Mouse (Mus musculus) erythroblast, adult 5-6 weeks (primary cell): ENCODE measurements around the gene Gjc1. TPM values are rescaled to one million over a fixed set of nuclear protein-coding genes. Genes with fewer than 3 reads are reported as not detected.

ENCODE experiments used
- ATAC-seq: replicated peaks from 2 replicates; pipeline ENCODE4 v1.8.0; 2016; ENCODE audit warnings: moderate number of reproducible peaks, mild to moderate bottlenecking, moderate TSS enrichment, inconsistent platforms; ENCODE audit not compliant: poor library complexity, low FRiP score, severe bottlenecking
- total RNA-seq, 2 experiments: library from RNA; stranded (forward) in 1 of 2; stranded (reverse) in 1 of 2; fragments of 150-400 nt in 1 of 2; fragments of 200-764, 138-1000 nt in 1 of 2; gene quantifications; 2 replicates each; pipeline versions ENCODE4 v1.2.3 to v1.2.4; 2015 to 2017; ENCODE audit warnings: low replicate concordance in 2 of 2

Gene Gjc1
- total RNA-seq, 2 experiments from 2014 or later = 0.09 TPM; not detected in 1

GRCm38 (mm10) chr11:102773713-102774611 lies 45.5 kb downstream of the Gjc1 start:
- ATAC-seq = peak; percentile 66

DNA sequence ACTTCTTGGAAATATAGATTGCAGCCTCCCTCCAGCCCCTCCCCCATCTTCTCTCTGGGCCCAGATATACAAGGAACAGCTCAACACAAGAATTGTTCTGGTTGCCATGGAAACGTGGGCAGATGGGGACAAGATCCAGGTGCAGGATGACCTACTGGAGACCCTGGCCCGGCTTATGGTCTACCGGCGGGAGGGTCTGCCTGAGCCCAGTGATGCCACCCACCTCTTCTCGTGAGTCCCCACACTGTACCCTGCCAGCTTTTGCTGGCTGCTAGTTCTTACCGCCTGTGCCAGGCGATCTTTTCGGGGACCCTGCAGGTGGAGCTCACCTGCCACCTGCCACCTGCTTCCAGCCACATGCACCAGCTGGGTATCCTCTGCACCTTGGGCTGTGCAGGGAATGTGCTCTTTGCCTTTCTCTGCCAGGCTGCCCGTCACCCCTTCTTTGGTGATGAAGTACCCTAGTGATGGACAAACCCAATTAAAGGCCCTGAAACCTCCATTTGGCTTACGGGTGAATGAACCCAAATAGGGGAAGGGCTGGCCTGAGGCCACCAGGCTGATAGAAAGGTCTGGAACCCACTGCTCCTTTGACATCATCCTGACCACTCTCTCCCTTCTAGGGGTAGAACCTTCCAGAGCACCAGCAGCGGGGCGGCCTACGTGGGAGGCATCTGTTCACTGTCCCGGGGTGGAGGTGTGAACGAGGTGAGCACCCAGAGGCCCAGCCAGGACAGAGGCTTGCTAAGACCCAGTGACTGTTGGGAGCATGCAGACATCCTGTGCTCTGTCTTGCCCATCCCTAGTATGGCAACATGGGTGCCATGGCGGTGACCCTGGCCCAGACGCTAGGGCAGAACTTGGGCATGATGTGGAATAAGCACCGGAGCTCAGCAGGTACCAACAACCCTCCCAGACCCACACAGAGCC lies 46.5 kb downstream of the Gjc1 start:
- no peak for ATAC-seq

DNA sequence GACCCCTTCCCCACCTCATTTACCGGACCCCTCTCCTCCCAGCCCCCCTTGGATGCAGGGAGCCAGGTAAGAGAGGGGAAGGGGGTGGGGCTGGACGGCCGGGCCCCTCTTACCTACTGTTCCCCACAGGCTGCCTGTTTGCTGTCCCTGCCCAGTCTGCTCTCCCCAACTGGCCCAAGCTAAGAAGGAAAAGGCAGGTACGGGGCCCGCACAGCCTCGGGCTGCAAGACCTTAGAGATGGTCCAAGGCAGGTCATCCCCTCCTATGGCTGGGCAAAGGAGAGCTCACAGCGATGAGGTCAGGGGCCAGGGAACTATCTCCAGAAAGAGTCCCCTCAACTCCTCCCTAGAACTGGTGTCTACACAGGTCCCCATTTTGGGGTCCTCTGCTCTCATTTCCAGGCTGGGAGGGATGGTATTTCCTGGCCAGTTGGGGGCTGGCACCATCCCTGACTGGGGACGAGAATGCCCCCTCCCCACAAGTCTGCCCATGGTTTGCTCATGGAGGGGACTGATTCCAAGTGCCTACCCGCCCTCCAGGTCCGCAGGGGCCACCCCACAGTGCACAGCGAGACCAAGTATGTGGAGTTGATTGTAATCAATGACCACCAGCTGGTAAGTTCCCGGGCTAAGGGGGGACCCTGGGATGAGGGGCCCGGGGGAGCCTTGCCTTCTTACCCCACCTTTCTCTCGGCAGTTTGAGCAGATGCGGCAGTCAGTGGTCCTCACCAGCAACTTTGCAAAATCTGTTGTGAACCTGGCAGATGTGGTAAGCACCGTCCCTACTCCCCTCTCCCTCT lies 47.4 kb downstream of the Gjc1 start:
- ATAC-seq = no peak

GRCm38 (mm10) chr11:102770662-102771435 lies 48.7 kb downstream of the Gjc1 start:
- no peak for ATAC-seq

DNA sequence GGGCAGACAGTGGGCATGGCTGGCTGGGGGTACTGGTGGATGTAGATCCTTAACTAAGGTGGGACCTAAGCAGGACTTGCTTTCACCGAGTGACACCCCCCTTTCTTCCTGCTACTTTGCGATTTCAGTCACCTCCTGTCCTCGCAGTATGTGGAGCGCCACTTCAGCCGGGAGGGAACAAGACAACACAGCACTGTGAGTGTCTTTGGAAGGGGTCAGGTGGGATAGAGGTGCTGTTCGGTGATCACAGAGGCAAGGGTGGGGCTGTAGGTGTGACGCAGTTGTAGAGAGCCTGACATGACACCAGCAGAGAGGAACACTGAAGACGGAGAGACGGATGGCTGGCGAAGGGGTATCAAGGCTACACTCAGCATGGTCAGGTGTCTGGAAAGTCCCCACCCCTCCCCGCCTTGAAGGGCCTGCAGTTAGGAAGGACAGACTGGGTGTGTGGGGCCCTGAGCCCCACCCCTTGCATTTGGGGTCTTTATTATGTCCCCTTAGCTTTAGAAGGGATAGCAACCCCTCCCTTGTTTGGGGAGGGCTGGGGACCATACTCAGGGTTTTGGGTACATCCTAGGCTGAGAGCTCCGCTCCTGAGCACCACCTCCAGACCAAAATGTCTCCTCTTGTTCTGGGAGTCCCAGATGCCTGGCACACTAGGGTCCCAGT lies 49.4 kb downstream of the Gjc1 start:
- ATAC-seq = no peak

- no peak for ATAC-seq
Measured at GRCm38 (mm10) chr11:102769141-102769540, 50.4 kb downstream of the Gjc1 start.

GRCm38 (mm10) chr11:102767055-102767670 lies 52.3 kb downstream of the Gjc1 start:
- ATAC-seq = no peak; the same call in 1 of the 2 replicates

GRCm38 (mm10) chr11:102765416-102765815 lies 54.1 kb downstream of the Gjc1 start:
- no peak for ATAC-seq

DNA sequence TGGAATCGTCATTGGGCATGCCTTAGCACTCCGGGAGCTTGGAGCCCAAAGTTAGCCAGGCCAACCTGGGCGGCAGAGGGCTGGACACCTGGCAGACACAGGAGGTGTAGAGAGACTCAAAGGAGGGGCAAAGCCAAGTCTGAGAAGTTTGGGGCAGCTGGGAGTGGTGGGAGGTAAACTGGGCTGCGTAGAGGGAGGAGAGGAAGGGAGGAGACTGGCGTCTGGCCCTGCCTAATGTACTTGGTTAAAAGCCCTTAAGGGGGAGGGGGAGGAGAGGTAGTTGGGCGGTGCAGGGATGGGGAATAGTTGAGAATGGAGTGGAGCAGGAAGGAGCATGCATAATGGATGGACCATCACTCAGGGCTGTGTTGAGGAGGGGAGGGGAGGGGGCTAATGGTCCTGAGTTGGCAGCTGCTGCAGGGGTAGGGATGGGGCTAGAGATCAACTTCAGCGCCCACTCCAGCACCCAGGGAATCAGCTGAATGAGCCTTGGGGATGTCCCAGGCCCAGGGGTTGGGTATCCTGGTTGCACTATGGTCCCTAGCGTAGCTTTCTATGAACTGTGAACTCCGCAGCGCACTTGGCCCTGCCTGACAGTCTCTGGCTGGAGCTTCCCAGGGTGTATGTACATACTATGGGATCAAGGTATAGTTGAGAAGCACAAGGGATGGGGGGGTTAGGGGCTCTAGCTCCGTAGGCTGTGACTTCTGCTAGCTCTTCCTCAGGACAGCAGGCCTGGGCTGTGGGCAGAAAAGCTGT lies 56.3 kb downstream of the Gjc1 start:
- no peak for ATAC-seq

GRCm38 (mm10) chr11:102762248-102762647 lies 57.3 kb downstream of the Gjc1 start:
- ATAC-seq = no peak

- no peak for ATAC-seq
Measured at GRCm38 (mm10) chr11:102761309-102762210, 57.9 kb downstream of the Gjc1 start, which contains the start of gene Adam11. Adam11 (plus strand) TSS chr11:102761439.

DNA sequence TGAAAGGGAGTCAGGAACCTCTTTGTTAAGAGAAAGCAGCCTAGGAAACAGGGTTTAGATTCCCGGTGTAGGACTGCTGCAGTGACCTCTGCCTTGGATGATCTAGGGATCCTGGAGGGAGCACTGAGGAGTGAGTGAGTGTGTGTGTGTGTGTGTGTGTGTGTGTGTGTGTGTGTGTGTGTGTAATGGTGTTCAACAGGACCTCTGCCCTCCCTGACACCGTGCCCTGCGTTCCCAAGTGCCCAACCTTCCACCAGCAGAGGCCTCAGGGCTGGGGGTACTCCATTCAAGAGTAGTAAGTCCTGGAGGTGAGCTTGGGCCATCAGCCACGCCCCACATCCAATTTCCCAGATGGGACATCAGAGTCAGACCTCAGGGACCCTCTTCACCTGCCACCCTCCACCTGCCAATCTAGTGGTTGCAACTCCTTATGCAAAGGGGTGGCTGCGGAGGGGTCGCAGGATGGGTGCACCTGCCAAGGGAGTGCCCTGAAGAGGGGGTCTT lies 58.6 kb downstream of the Gjc1 start:
- ATAC-seq = no peak

DNA sequence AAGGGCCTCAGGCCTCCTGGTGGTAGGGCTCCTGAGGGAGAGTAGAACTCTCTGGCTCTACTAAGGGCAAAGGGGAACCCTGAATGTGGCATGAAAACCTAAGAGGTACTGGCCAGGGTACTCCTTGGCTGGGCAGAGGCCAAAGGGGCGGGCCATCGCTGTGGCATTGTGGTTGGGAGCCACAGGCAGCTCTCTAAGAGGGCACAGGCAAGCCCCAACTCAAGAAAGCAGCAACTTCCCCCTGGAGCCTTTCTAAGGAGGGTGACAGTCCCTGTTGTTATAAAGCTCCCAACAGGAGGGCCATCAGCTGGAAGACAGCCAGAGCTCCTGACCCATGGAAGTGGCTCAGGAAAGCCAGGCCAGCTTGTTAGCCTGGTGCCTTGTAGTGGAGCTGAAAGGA lies 60.5 kb downstream of the Gjc1 start:
- ATAC-seq = no peak

DNA sequence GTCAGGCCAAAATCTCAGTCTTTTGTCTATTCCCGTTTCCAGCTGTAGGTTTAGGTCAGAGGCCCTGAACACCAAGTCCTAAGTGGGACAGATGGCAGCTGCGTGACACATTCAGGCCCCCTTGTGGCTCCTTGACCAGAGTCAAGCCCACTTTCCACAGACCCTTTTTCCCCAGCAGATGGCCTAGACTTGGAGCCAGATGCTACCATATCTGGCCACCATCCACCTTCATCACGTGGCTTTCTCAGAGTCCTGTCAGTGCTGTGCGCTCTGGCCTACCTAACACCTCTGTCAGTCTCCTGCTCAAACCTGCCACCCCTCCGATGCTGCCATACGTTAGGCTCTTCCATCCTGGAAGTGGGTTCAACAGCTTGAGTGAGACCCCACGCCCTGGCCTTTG lies 64.1 kb downstream of the Gjc1 start:
- no peak for ATAC-seq

GRCm38 (mm10) chr11:102754416-102754815 lies 65.1 kb downstream of the Gjc1 start:
- ATAC-seq = no peak
